Mouse (Mus musculus): ENCODE measurements at regions not wholly inside any gene's neighbourhood (a gene's known extent, or its start where the extent isn't known, plus 50 kb on each side); places are given as distances from the start of the nearest gene placed in this dataset.
"Not testable (repeated sequence)": the region's sequence is repeated elsewhere in the genome, so short reads cannot be mapped to it uniquely, and the experiment has no call there.

DNA sequence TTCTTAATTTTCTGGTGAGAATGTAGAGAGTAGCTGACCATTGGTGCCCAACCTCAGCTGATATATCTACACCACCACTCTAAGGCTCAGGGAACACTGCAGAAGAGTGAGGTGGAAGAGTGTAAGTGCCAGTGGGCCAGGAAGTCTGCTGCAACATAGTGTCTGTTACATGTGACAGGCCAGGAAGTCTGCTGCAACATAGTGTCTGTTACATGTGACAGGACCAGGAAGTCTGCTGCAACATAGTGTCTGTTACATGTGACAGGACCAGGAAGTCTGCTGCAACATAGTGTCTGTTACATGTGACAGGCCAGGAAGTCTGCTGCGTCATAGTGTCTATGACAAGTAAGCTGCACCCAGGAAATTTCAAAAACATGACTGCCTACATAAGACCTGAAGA, 111.4 kb upstream of the Kctd3 start:
- 94% methylated on average over 1 of the region's 1 CpGs for WGBS
- H3K4me2 ChIP-seq (replicated peaks); H3K27me3 ChIP-seq; H3K4me3 ChIP-seq; H3K36me3 ChIP-seq; H3K27ac ChIP-seq; H3K9me3 ChIP-seq (replicated peaks); H3K9ac ChIP-seq; H3K4me1 ChIP-seq; ATAC-seq (ENCODE audit: low FRiP score): not testable (repeated sequence)

DNA sequence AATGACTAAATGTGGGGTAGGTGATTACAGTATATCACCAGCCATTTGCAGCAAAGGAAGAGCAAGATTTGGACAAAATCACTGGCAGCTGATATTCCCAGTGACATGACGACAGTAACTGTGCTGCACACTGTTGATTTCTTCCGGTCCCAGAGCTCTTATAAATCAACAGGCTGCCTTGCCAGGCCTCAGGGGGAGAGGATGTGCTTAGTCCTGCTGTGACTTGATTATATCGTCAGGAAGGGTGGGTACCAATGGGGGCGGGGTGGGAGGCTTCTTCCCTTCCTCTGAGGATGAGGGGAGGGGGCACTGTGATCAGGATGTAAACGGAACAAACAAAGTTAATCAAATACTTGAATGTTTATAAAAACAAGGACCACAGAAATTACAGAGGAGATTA, 110.9 kb upstream of the Kctd3 start:
- Histone ChIP-seq H3K4me2 (replicated peaks) (no peak overlapping the region), H3K36me3 (no peaks in the 10 kb centered on the region), H3K27me3 (no peaks in the 10 kb centered on the region), H3K9me3 (replicated peaks) (no peaks in the 10 kb centered on the region), H3K4me3 (no peak overlapping the region), H3K27ac (no peak overlapping the region), H3K9ac (no peak overlapping the region), H3K4me1 (no peaks in the 10 kb centered on the region)
- no peak for ATAC-seq (ENCODE audit: low FRiP score)
- 64% methylated on average over 5 of the region's 5 CpGs for WGBS

DNA sequence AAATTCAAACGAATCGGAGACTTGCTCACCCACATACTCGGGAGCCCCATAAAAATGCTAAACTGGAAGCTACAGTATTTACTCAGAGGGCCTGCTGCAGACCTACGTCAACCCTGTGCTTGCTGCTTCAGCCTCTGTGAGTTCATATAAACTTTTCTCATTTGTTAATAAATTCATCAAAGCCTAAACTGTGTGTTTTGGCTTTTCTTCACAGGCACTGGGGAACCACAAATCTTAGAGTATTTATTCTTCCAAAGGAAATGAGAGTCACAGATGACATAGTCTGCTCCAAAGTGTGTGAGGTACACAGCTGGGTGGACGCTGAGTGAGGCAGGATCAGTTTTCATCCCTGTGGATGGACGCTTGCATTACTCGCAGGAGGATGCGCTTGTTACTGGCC, 108.3 kb upstream of the Kctd3 start:
- no peak overlapping the region for H3K9ac ChIP-seq
- WGBS, result 75% methylated on average over 8 of the region's 8 CpGs
- no peak overlapping the region for H3K4me3 ChIP-seq
- H3K9me3 ChIP-seq (replicated peaks), result no peaks in the 10 kb centered on the region
- ATAC-seq (ENCODE audit: low FRiP score), result no peak
- no peak overlapping the region for H3K27ac ChIP-seq
- no peaks in the 10 kb centered on the region for H3K27me3 ChIP-seq
- H3K4me1 ChIP-seq, result no peaks in the 10 kb centered on the region
- no peaks in the 10 kb centered on the region for H3K36me3 ChIP-seq
- no peak overlapping the region for H3K4me2 ChIP-seq (replicated peaks)

DNA sequence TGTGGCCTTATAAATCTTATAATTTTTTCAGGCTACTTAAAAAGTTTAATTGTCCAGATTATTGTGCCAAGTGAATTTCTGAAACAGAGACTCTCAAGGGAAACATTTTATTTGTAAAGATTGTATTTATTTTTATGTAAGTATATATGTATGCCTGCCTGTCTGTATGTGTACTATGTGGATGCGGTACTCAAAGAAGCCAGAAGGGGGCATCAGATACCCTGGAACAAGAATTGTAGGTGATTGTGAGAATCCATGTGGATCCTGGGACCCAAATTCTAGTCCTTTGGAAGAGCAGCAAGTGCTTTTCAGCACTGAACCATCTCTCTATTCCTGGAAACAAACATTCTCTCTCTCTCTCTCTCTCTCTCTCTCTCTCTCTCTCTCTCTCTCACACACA, 107.6 kb upstream of the Kctd3 start:
- Histone ChIP-seq H3K4me3 (no peak overlapping the region), H3K9me3 (replicated peaks) (no peaks in the 10 kb centered on the region), H3K4me1 (no peaks in the 10 kb centered on the region), H3K9ac (no peak overlapping the region), H3K4me2 (replicated peaks) (no peak overlapping the region), H3K27me3 (no peaks in the 10 kb centered on the region), H3K36me3 (no peaks in the 10 kb centered on the region), H3K27ac (no peak overlapping the region)
- 97% methylated on average over 1 of the region's 1 CpGs for WGBS
- no peak for ATAC-seq (ENCODE audit: low FRiP score)

DNA sequence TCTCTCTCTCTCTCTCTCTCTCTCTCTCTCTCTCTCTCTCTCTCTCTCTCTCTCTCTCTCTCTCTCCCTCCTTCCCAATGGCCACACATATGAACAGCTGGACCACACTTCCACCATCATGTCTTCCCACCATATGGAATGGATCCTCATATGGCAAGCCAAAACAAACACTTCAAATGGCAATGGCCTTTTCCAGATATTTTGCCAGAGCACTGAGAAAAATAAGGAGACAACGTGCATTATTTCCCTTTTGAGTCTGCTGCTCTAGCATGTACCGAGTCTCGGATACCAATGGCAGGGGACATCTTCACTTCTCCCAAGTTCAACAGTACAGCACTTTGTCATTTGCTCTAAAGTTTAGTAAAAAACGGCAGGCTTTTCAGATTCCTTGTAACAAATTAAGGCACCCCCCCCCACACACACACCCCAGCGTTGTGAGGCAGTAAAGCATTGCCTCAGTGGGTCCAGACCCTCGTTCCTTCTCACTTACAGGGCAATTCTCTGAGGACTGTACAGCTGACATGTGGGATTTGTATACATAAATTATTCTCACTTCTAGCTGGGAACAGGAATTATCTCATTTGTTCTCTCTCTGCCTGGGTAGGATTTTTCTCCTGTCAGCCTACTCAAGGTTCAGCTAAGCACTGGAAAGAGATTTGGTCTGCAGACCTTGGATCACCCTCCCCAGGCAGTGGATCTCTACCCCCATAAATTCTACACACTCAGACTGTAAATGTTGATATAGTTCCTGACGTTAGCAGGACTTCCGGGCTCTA, 100.8 kb upstream of the Kctd3 start:
- Histone ChIP-seq H3K9ac (no peak overlapping the region), H3K27me3 (no peaks in the 10 kb centered on the region), H3K4me3 (no peak overlapping the region), H3K36me3 (no peaks in the 10 kb centered on the region), H3K27ac (no peak overlapping the region), H3K9me3 (replicated peaks) (no peaks in the 10 kb centered on the region), H3K4me1 (0 out of 2 replicates have a peak, but pooled peaks cover 3% of the 10 kb centered on the region), H3K4me2 (replicated peaks) (no peak overlapping the region)
- ATAC-seq (ENCODE audit: low FRiP score), result no peak
- WGBS, result 66% methylated on average over 8 of the region's 8 CpGs

DNA sequence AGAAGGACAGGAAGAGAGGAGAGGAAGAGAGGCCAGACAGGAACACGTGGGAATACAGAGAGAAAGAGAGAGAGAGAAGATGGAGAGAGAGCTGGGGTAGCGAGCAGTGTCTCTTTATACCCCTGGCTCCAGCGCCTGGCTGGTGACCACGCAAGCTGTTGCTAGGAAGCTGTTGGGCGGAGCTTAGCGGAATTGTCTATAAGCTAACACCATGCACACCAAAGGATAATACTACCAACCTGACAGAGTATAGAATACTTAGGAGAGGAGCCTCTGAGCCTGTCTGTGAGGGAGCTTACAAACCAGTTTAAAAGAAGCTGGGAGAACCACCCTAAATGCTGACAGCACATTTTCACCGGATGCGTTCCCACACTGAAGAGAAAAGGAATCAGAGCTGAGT, 100.2 kb upstream of the Kctd3 start:
- Histone ChIP-seq H3K4me2 (replicated peaks) (no peak overlapping the region), H3K27ac (no peak overlapping the region), H3K4me1 (0 out of 2 replicates have a peak, but pooled peaks cover 3% of the 10 kb centered on the region), H3K27me3 (no peaks in the 10 kb centered on the region), H3K9me3 (replicated peaks) (no peaks in the 10 kb centered on the region), H3K9ac (no peak overlapping the region), H3K36me3 (no peaks in the 10 kb centered on the region), H3K4me3 (no peak overlapping the region)
- 70% methylated on average over 8 of the region's 8 CpGs for WGBS
- peak; percentile 54; the same call in 1 of the 2 replicates for ATAC-seq (ENCODE audit: low FRiP score)

DNA sequence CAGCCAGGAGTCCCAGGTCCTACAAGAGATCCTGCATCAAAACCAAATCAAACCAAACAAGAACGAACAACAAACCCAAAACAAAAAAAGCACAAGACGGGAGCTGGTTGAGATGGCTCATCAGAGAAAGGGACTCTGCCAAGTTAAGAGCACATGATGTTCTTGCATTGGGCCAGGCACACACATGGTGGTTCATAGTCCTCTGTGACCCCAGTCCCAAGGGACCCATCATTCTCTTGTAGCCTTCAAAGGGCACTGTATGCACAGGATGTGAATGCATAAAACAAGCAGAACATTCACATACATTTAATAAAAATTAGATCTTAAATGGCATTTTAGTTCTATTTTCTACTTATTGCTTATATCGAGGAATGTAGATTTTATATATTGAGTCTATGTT, 99.5 kb upstream of the Kctd3 start:
- 93% methylated on average over 3 of the region's 3 CpGs for WGBS

DNA sequence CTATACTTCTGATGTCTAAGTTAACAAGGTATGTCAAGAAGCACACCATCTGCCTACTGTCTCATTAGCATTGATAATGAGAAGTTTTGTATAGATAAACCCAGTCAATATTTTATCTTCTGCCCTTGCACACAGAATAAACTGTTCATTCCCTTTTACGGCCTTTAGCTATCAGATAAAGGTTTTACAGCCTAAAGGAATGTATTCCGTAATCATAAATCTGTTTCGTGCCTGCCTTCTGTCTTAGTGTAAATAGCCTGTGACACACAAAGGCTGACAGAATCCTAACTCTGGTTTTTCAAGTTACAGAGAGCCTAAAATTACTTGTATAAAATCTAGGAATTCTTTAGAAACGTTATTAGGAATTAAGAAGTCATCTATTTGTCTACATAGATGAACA, 97.6 kb upstream of the Kctd3 start:
- Histone ChIP-seq H3K4me1 (0 out of 2 replicates have a peak, but pooled peaks cover 3% of the 10 kb centered on the region), H3K9ac (no peak overlapping the region), H3K4me3 (no peak overlapping the region), H3K9me3 (replicated peaks) (no peaks in the 10 kb centered on the region), H3K4me2 (replicated peaks) (no peak overlapping the region), H3K27me3 (no peaks in the 10 kb centered on the region), H3K27ac (no peak overlapping the region), H3K36me3 (no peaks in the 10 kb centered on the region)
- no peak for ATAC-seq (ENCODE audit: low FRiP score)
- 78% methylated on average over 4 of the region's 4 CpGs for WGBS

More for the DNA sequence above, 99.5 kb upstream of the Kctd3 start:
- H3K4me2 ChIP-seq (replicated peaks), result no peak overlapping the region
- no peak overlapping the region for H3K9ac ChIP-seq
- no peaks in the 10 kb centered on the region for H3K9me3 ChIP-seq (replicated peaks)
- no peaks in the 10 kb centered on the region for H3K27me3 ChIP-seq
- H3K36me3 ChIP-seq, result no peaks in the 10 kb centered on the region
- H3K27ac ChIP-seq, result no peak overlapping the region
- 0 out of 2 replicates have a peak, but pooled peaks cover 3% of the 10 kb centered on the region for H3K4me1 ChIP-seq
- ATAC-seq (ENCODE audit: low FRiP score), result no peak
- no peak overlapping the region for H3K4me3 ChIP-seq

DNA sequence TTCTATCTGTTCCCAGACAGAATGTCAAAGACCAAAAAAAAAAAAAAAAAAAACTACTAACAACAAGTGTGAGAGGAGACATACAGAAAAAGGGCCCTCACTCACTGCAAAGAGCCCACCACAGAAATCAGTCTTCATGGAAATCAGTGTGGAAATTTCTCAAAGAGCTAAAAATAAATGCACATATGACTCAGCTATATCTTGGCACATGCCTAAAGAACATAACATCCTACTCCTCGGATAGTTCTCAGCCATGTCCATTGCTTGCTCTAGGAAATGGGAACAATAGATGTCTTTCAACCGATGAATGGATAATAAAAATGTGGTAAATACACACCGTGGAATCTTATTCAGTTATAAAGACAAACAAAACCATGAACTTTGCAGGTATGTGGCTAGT, 95.1 kb upstream of the Kctd3 start:
- ATAC-seq (ENCODE audit: low FRiP score), result no peak
- Histone ChIP-seq H3K9me3 (replicated peaks) (no peaks in the 10 kb centered on the region), H3K36me3 (no peaks in the 10 kb centered on the region), H3K9ac (no peak overlapping the region), H3K4me3 (no peak overlapping the region), H3K27me3 (no peaks in the 10 kb centered on the region), H3K4me2 (replicated peaks) (no peak overlapping the region), H3K4me1 (0 out of 2 replicates have a peak, but pooled peaks cover 2% of the 10 kb centered on the region), H3K27ac (no peak overlapping the region)
- WGBS, result 82% methylated on average over 3 of the region's 3 CpGs

DNA sequence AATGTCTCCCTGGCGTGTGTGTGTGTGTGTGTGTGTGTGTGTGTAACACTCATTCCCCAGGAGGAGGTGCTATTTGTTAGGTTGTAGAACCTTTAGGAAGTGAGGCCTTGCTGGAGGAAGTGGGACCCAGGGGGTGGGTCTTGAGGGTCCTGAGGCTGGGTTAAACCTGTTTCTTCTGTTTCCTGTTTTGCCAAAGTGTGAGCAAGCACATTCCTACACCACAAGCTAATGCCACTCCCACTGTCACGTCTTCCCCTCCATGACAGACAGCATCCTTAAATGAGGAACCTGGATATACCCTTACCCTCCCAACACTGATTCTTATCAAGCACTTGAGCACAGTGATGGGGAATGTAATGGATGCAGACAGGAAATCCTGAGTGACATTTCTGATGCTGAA, 91.5 kb upstream of the Kctd3 start:
- H3K9me3 ChIP-seq (replicated peaks), result no peaks in the 10 kb centered on the region
- ATAC-seq (ENCODE audit: low FRiP score), result no peak
- H3K27ac ChIP-seq, result no peak overlapping the region
- no peaks in the 10 kb centered on the region for H3K36me3 ChIP-seq
- no peaks in the 10 kb centered on the region for H3K4me1 ChIP-seq
- 75% methylated on average over 2 of the region's 2 CpGs for WGBS
- H3K9ac ChIP-seq, result no peak overlapping the region
- H3K4me2 ChIP-seq (replicated peaks), result no peak overlapping the region
- no peak overlapping the region for H3K4me3 ChIP-seq
- H3K27me3 ChIP-seq, result no peaks in the 10 kb centered on the region

DNA sequence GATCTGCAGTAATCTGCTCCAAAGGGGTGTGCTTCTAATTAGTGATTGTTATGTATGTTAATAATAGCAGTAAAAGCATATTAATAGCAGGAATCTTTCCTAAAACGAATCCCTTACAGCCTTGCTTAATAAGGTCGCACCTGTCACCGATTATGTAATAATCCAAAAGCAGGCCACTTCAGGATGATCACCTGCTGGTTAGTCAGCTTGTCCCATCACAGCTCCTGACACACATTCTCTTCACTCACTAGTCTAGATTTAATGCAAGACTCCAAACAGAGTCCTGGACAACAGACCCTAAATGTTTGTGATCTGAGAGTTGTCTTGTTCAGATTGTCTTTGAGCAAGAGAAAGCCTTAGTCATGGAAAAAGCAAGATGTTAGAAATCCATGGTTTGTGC, 85.2 kb upstream of the Kctd3 start:
- H3K27me3 ChIP-seq, result no peaks in the 10 kb centered on the region
- H3K36me3 ChIP-seq, result no peaks in the 10 kb centered on the region
- no peak overlapping the region for H3K4me2 ChIP-seq (replicated peaks)
- H3K4me1 ChIP-seq, result no peaks in the 10 kb centered on the region
- 84% methylated on average over 3 of the region's 3 CpGs for WGBS
- ATAC-seq (ENCODE audit: low FRiP score), result no peak
- H3K9ac ChIP-seq, result no peak overlapping the region
- no peak overlapping the region for H3K27ac ChIP-seq
- no peaks in the 10 kb centered on the region for H3K9me3 ChIP-seq (replicated peaks)
- H3K4me3 ChIP-seq, result no peak overlapping the region

DNA sequence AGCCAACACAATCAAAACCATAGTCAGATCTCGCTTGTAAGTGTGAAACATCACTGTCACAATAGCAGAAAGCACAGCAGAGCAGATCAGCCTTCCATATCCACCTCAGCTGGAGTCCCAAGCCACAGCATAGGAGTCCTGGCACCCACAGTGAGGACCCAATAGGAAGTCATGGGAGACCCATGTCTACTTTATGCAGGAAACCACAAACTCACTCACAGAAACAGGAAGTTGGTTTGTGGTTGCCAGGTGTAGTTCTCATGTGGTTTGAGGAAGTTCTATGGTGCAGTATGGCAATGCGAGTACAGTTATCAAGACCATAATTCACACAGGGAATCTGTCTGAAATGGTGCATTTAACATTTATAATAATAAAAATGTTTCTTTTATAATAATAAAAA, 77.6 kb upstream of the Kctd3 start:
- H3K27ac ChIP-seq, result no peak overlapping the region
- peaks cover 3% of the 10 kb centered on the region; the same call in 1 of the 2 replicates for H3K9me3 ChIP-seq (replicated peaks)
- H3K4me1 ChIP-seq, result no peaks in the 10 kb centered on the region; the same call in 1 of the 2 replicates
- 84% methylated on average over 2 of the region's 2 CpGs for WGBS
- no peaks in the 10 kb centered on the region for H3K36me3 ChIP-seq
- no peak overlapping the region for H3K4me3 ChIP-seq
- H3K4me2 ChIP-seq (replicated peaks), result no peak overlapping the region
- no peak overlapping the region for H3K9ac ChIP-seq
- no peak for ATAC-seq (ENCODE audit: low FRiP score)
- no peaks in the 10 kb centered on the region for H3K27me3 ChIP-seq

DNA sequence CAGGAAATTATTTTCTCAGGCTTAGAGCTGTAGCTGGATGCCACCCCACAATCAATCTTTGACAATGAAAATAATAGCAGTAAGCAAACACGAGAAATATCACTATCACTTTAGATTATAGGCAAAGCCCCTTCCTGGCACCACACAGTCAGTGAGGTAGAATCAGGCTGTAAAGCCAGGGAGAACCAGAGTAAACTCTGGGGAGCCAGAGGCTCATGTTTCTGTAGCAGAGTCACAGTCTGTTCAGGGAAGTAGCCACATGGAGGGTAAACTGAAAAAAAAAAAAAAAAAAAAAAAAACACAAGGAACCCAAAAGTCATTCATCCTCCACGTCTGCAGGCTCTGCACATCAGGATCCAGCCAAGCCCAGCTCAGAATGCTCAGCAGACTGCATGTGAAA, 73.6 kb upstream of the Kctd3 start:
- Histone ChIP-seq H3K4me3 (no peak overlapping the region), H3K36me3 (no peaks in the 10 kb centered on the region), H3K9ac (no peak overlapping the region), H3K27ac (no peak overlapping the region), H3K4me2 (replicated peaks) (0 out of 2 replicates have a peak overlapping the region, but pooled peaks have one; percentile 30), H3K27me3 (no peaks in the 10 kb centered on the region), H3K9me3 (replicated peaks) (peaks cover 3% of the 10 kb centered on the region; the same call in 1 of the 2 replicates), H3K4me1 (no peaks in the 10 kb centered on the region; the same call in 1 of the 2 replicates)
- ATAC-seq (ENCODE audit: low FRiP score), result no peak
- 35% methylated on average over 2 of the region's 2 CpGs for WGBS
